Mouse (Mus musculus): ENCODE results near the gene Kbtbd2. TPM values are rescaled to one million over a fixed set of nuclear protein-coding genes. Genes with fewer than 3 reads are reported as not detected.

Gene Kbtbd2
- polyA plus RNA-seq, 1 experiment from 2014 or later: 36.4 TPM

DNA sequence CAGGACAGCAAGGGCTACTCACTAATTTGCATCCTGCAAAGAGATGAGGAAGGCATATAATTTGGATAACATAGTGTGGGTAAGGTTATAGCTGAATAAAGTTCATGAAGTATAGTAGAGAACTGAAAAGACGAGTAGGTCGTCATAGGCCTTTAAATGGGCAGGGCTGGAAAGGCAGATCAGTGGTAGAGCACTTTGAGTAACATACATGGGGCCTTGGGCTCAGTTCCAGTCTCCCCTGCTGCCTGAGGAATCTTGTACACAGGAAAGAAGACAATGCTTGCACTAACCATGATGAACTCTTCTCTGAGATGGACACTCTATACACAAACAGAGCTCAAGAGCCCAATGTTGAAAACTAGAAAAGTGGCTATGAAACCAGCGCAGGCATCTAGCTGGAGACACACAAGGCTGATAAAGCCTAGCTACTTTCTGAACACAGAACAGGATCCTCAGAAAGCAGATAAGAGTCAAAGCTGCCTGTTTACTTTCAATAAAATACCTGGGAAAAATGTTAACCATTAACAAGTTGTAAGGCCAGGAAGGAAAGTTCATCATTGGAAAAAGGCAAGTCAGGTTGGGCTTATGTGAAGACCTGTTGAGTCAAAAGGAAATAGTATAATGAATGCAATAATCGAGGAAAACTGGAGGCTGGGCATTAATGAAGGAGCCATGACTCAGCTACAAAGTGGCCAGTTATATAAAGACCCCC lies 13.9 kb downstream of the Kbtbd2 start:
- H3K4me3 ChIP-seq: no peak overlapping the region
- no peaks in the 10 kb centered on the region for H3K27me3 ChIP-seq
- H3K27ac ChIP-seq (replicated peaks): no peak overlapping the region
- no peak for ATAC-seq (replicated peaks)
- 0 out of 2 replicates have a peak, but pooled peaks cover 2% of the 10 kb centered on the region for H3K4me1 ChIP-seq
- no peaks in the 10 kb centered on the region for H3K9me3 ChIP-seq
- H3K4me2 ChIP-seq (replicated peaks): no peak overlapping the region
- 92% methylated on average over 4 of the region's 4 CpGs for WGBS
- peaks cover 29% of the 10 kb centered on the region for H3K36me3 ChIP-seq
- H3K9ac ChIP-seq (replicated peaks): no peak overlapping the region

DNA sequence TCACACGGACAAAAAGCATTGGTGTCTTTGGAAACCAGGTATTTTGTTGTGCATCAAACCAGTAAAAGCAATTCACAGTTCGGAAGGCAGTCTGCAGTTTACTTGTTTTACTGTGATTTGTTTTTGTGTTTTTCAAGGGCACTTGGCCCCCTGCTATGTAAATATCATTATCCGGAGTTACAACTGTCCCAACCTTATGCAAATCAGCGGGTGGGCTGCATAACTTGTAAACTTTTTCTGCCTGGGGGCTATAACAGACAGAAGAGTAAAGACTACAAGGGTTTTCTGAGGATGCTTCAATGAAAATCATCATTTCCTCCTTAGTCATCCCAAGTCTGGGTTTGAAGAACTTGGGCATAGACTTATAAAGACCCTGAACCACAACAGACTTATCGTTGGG lies 18.0 kb downstream of the Kbtbd2 start:
- Histone ChIP-seq H3K27ac (replicated peaks) (no peak overlapping the region), H3K9me3 (no peaks in the 10 kb centered on the region), H3K4me3 (no peak overlapping the region), H3K27me3 (no peaks in the 10 kb centered on the region), H3K9ac (replicated peaks) (no peak overlapping the region), H3K4me1 (no peaks in the 10 kb centered on the region), H3K4me2 (replicated peaks) (no peak overlapping the region), H3K36me3 (peaks cover 35% of the 10 kb centered on the region)
- ATAC-seq (replicated peaks): no peak
- WGBS: 96% methylated on average over 5 of the region's 5 CpGs

DNA sequence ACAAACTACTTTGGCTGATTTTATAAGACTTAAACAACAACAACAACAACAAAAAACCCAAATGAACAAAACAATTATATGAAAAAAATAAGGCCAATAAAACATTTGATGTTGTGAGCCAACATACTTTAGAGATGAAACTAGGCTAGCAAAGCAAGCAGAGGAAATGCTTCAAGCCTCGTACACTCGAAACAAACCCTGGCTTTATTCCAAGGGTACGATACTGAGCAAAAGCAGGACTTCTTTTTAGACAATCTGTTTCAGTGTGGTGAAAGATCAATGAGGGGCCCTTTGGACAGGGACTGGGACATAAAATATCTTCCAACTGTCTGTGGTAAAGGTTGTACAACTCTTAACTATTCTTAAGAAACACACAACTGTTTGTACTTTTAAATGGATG lies 21.8 kb downstream of the Kbtbd2 start:
- Histone ChIP-seq H3K27me3 (no peaks in the 10 kb centered on the region), H3K4me1 (no peaks in the 10 kb centered on the region), H3K27ac (replicated peaks) (no peak overlapping the region), H3K9ac (replicated peaks) (no peak overlapping the region), H3K4me3 (no peak overlapping the region), H3K4me2 (replicated peaks) (no peak overlapping the region), H3K36me3 (peaks cover 31% of the 10 kb centered on the region), H3K9me3 (no peaks in the 10 kb centered on the region)
- ATAC-seq (replicated peaks): no peak
- WGBS: 52% methylated on average over 3 of the region's 3 CpGs

DNA sequence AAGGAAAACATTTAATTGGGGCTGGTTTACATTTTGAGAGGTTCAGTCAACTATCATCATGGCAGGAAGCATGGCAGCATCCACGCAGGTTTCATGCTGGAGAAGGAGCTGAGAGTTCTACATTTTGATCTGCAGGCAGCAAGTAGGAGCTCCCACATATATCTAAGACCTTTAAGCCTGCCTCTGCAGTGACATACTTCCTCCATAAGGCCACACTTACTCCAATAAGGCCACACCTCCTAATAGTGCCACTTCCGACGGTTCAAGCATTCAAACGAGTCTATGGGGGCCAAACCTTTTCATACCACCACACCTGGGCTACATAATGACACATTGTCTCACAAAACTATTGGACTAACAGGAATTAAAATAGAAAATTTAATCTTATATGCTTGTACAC lies 31.9 kb downstream of the Kbtbd2 start:
- 88% methylated on average over 4 of the region's 4 CpGs for WGBS
- H3K9me3 ChIP-seq: no peaks in the 10 kb centered on the region
- no peak for ATAC-seq (replicated peaks)

DNA sequence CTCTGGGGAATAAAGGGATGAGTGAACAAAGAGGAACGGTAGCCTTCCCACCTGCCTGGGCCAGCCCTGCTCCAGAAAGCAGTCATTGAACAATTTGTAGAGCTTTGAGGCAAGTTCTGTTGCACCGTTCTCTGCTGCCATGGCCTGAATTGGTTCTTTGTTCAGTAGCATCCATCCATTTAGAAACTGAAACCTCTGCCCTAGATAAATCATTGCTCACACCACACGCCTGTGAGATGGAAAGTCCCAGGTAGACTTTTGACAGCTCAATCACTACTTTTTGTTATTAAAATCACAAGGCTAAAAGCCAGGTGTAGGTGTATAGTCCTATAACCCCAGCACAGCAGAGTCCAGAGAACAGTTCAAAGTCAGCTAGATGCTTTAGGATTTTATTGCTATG lies 32.3 kb downstream of the Kbtbd2 start:
- peaks cover 26% of the 10 kb centered on the region for H3K36me3 ChIP-seq
- H3K27ac ChIP-seq (replicated peaks): no peak overlapping the region
- 82% methylated on average over 3 of the region's 3 CpGs for WGBS
- H3K27me3 ChIP-seq: no peaks in the 10 kb centered on the region
- ATAC-seq (replicated peaks): no peak
- H3K4me3 ChIP-seq: no peak overlapping the region
- no peaks in the 10 kb centered on the region for H3K9me3 ChIP-seq
- no peak overlapping the region for H3K4me2 ChIP-seq (replicated peaks)
- H3K9ac ChIP-seq (replicated peaks): no peak overlapping the region
- H3K4me1 ChIP-seq: no peaks in the 10 kb centered on the region

More for the DNA sequence above, 31.9 kb downstream of the Kbtbd2 start:
- H3K4me3 ChIP-seq: no peak overlapping the region
- no peak overlapping the region for H3K4me2 ChIP-seq (replicated peaks)
- no peaks in the 10 kb centered on the region for H3K4me1 ChIP-seq
- peaks cover 24% of the 10 kb centered on the region for H3K36me3 ChIP-seq
- H3K27me3 ChIP-seq: no peaks in the 10 kb centered on the region
- no peak overlapping the region for H3K27ac ChIP-seq (replicated peaks)
- no peak overlapping the region for H3K9ac ChIP-seq (replicated peaks)

DNA sequence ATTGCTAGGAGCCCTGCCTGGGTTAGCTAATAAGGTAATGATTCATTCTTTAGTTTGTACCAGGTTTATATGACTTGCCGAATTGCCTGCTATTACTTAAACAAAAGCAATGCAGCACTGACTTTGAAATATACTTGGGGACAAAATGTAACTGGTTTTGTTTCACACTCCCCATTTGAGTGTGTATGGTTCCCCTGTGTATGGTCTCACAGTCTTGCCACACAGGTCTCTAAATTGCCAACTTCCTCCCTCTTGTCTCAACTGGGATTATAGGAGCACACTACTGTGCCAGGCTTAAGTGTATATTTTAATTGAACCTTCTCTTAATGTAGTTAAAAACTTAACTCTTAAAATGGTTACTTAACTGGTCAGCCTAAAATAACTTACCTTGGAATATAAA lies 38.3 kb downstream of the Kbtbd2 start:
- H3K9ac ChIP-seq (replicated peaks): no peak overlapping the region
- no peak overlapping the region for H3K4me2 ChIP-seq (replicated peaks)
- no peaks in the 10 kb centered on the region for H3K9me3 ChIP-seq
- no peak for ATAC-seq (replicated peaks)
- no peak overlapping the region for H3K27ac ChIP-seq (replicated peaks)
- WGBS: 88% methylated on average over 1 of the region's 1 CpGs
- no peak overlapping the region for H3K4me3 ChIP-seq
- no peaks in the 10 kb centered on the region for H3K27me3 ChIP-seq
- peaks cover 70% of the 10 kb centered on the region for H3K36me3 ChIP-seq
- H3K4me1 ChIP-seq: no peaks in the 10 kb centered on the region

DNA sequence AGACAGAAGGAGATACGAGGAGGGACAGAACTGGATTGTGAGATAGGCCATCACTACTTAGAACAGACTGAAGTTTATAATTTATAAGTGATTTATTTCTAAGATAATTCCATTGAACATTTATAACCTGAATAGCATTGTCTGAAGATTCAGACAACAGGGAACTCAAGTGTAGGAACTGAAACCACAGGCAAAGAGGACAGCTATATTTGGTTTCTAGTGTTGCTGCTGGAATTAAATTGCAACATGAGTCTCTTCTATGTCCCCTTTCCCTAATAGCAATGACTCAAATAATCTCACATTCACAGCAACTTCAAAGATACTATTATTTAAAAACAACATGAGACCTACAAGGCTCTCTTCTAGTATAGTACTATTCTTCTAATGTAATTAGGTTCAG lies 41.5 kb downstream of the Kbtbd2 start:
- no peak for ATAC-seq (replicated peaks)
- no peaks in the 10 kb centered on the region for H3K27me3 ChIP-seq
- H3K9ac ChIP-seq (replicated peaks): no peak overlapping the region
- H3K9me3 ChIP-seq: no peaks in the 10 kb centered on the region
- 96% methylated on average over 1 of the region's 1 CpGs for WGBS
- no peak overlapping the region for H3K27ac ChIP-seq (replicated peaks)
- peaks cover 70% of the 10 kb centered on the region for H3K36me3 ChIP-seq
- no peak overlapping the region for H3K4me2 ChIP-seq (replicated peaks)
- no peak overlapping the region for H3K4me3 ChIP-seq
- H3K4me1 ChIP-seq: no peaks in the 10 kb centered on the region

DNA sequence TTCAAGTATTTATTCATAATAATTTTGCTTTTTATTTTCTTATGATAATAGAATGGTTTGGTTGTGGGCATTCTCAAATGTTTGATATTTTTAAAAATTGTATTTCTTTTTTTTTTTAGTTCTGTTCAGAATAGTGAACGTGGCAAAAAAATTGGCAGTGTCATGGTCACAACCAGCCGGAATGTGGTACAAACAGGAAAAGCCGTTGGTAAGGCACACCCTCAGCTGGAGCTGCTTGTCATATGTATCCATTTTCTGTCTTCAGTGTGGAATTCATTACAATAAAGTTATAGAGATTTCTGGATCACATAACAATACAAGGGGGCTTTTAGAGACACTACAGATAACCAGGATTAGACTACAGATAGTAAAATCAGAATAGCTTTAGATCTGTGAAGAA lies 43.9 kb downstream of the Kbtbd2 start:
- no peak for ATAC-seq (replicated peaks)
- Histone ChIP-seq H3K36me3 (peaks cover 60% of the 10 kb centered on the region), H3K4me3 (no peak overlapping the region), H3K9ac (replicated peaks) (no peak overlapping the region), H3K27me3 (no peaks in the 10 kb centered on the region), H3K4me2 (replicated peaks) (no peak overlapping the region), H3K9me3 (no peaks in the 10 kb centered on the region), H3K27ac (replicated peaks) (no peak overlapping the region), H3K4me1 (no peaks in the 10 kb centered on the region)
- WGBS: 92% methylated on average over 3 of the region's 3 CpGs

DNA sequence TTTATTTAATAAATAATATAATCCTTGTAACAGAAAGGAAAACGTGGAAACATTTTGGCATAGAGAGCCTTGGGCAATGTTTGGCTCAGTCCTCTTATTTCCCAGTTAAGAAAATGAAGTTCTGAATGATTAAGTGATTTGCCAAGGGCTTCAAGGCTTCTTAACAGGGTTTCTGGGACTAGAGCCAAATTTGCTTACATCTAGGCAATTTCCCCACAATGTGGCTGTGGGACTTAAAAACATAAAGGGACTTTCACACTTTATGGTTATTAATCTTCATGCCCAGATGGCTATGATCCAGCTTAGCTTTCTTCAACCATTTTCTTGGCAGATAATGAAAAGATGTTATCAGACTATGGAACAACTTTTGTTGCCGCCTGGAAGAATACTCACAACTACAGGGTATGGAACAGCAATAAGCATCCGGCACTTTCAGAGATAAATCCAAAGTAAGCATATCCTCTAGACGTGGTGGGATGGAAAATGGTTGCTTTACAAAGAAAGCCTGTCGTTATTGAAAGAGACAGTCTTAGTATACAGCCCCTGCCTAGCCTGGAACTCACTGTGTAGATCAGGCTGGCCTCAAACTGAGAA lies 51.6 kb downstream of the Kbtbd2 start:
- ATAC-seq (replicated peaks): peak; percentile 81
- Histone ChIP-seq H3K27ac (replicated peaks) (peak overlapping the region; percentile 65; the same call in 1 of the 2 replicates), H3K27me3 (no peaks in the 10 kb centered on the region), H3K36me3 (peaks cover 28% of the 10 kb centered on the region), H3K4me3 (no peak overlapping the region), H3K4me2 (replicated peaks) (no peak overlapping the region), H3K9me3 (no peaks in the 10 kb centered on the region), H3K9ac (replicated peaks) (no peak overlapping the region), H3K4me1 (peaks cover 7% of the 10 kb centered on the region)
- WGBS: 32% methylated on average over 5 of the region's 5 CpGs

DNA sequence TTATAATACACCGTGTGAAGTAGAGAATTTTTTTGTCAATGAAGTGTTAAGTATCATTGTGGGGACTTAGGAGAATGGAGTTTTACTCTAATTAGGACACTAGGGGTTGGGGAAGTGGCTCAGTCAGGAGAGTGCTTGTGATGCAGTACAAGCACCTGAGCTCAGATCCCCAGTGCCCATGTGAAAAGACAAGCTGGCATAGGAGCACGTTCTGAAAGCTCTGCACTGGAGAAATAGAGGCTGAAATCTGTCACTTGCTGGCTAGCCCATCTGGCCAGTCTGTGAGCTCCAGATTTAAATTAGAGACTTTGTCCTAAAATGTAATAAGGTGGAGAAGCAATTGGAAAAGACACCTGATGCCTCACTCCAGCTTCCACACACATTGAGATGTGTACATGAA lies 65.1 kb downstream of the Kbtbd2 start:
- H3K9ac ChIP-seq (replicated peaks): no peak overlapping the region
- 0 out of 2 replicates have a peak, but pooled peaks have one; percentile 46 for ATAC-seq (replicated peaks)
- no peak overlapping the region for H3K4me3 ChIP-seq
- H3K27ac ChIP-seq (replicated peaks): no peak overlapping the region
- H3K36me3 ChIP-seq: peaks cover 78% of the 10 kb centered on the region
- H3K4me1 ChIP-seq: no peaks in the 10 kb centered on the region
- no peaks in the 10 kb centered on the region for H3K9me3 ChIP-seq
- H3K4me2 ChIP-seq (replicated peaks): no peak overlapping the region
- no peaks in the 10 kb centered on the region for H3K27me3 ChIP-seq
- WGBS: 54% methylated on average over 2 of the region's 2 CpGs

All from forebrain, embryonic 15.5 days (tissue).